Mouse (Mus musculus) Muller cell, postnatal 12 days (primary cell): ENCODE measurements around the gene Plcd1.

Source experiments
- DNase-seq: peaks from one replicate; pipeline ENCODE4 v3.0.0-alpha.2; 2015; ENCODE audit errors: inconsistent ontology term

Plcd1 gene

DNA sequence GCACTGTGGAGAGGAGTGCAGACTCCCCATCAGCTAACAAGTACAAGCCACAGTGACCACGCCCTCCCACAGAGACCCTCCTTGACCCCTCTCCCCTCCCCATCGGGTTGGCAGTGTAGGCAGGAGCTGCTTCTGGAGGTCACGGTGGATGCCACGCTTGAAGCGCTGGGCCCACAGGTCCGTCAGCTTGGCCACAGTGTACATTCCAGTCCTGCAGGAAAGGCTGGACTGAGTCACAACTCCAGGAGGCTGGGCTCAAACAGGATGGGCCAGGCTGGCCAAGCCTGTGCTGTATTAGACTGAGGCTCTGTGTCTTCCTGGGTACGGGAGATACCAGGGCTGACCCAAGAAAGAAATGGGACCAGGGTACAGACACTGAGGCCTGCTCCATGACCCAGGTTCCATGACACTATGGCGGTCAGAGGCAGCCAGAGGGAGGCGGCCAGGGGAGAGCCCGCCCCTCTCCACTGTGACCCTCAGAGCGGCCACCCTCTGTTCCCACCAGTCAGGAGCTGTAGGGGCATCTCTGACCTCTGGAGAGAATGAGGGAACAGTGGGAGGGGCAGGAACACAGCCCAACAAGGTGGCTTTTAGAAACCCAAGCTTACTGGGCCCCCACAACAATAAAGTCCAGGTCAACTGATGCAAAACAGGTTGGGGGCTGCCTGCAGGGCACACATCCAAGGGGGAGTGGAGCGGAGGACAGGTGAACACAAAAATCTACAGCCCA is 1.6 kb downstream of the Plcd1 start:
- peak; percentile 69 for DNase-seq

DNA sequence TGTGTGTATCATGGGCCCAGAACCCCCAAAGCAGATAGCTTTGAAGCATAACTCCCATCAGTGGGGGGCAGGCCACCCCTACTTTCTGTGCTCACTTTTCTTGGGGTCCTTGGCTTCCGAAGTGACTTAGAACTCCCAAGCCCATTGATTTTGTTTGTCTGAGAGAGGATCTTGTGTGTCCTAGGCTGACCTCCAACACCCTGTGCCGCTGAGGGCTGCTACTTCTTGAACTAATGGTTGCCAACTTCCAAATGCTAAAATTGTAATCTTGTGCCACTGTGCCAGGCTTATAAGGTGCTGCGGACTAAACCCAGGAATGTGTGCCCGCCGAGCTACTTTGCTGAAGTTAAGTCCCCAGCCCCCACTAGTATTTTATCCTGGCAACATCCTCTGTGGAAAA is 2.8 kb downstream of the Plcd1 start:
- DNase-seq: no peak

DNA sequence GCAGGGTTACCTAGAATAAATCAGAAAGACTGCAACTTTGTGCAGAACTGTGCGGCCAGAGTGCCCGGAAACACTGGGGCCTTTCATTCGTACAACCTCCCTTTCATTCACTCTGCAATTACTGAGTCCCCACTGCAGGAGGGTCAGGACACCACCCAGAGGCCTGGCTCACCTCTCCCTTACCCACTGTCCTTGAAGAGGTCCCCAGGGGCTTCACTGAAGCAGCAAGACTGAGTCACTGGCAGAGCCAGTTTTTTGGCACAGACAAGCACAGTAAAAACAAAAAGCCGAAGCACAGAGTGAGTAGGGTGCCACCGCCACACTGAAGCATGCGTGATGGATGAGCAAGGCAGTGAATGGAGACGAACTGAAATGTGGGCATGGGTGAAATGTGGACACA is 3.9 kb downstream of the Plcd1 start:
- DNase-seq: peak; percentile 69

DNA sequence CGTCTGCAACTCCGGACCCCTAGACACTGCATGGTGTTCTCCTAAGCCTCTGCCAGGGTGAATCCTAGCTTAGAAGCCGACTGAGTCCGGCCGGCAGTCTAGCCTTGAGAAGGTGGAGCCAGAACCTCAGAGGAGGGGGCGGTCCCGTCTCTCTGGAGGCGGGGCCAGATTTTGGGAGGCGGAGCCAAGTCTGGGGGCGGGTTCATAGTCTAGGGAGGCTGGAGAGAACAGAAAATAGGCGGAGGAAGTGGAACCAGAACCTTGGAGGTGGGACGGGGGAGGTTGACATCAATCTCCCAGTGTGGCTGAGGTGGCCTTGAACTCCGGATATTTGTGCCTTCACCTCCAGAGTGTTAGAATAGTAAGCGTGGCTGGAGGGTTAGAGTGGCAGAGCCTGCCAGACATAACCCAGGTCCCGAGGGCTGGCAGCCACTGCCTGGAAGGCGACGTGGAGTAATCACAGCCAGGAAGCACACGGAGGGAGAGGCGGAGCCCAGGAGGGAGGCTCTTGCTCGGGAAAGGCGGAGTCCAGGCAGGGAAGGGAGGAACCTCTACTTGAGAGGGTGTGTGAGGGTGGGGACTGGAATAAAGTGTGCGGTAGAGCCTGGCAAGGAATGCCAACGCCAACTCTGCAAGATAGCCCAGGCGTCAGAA is 5.0 kb downstream of the Plcd1 start:
- DNase-seq: peak; percentile 95

DNA sequence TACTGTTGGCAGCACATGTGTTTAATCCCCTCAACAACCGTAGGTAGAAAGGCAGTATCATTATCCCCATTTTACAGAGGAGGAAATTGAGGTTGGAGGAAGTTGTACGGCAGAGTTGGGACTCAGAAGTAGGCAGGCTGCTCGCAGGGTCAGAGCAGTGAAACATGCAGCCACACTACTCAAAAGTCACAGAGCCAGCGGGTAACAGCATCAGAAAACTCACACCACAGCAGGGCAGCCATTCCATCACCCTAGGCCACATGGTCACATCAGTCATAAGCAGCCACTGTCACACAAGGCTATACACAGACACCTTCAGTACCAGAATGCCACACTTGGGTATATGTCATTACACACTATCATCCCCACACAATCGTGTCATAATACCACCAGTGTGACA is 6.0 kb downstream of the Plcd1 start:
- DNase-seq: no peak

DNA sequence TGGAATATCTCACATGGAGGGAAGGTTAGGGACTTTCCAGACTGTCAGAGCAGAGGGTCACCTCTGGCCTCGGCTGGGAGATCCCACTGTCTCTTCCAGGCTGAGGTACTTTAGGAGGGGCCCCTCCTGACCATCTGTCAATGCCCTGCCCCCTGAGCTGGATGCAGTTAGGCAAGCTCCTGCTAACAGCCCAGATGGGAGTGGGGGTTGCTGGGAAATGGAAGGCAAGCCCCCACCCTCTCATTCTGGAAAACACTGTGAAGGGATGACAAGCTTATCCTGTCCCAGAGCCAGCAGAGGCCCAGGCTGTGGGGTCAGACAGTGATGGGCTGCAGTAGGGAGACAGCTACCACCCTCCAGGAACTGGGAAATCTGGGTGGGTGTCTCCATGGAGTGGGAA is 6.9 kb downstream of the Plcd1 start:
- no peak for DNase-seq

DNA sequence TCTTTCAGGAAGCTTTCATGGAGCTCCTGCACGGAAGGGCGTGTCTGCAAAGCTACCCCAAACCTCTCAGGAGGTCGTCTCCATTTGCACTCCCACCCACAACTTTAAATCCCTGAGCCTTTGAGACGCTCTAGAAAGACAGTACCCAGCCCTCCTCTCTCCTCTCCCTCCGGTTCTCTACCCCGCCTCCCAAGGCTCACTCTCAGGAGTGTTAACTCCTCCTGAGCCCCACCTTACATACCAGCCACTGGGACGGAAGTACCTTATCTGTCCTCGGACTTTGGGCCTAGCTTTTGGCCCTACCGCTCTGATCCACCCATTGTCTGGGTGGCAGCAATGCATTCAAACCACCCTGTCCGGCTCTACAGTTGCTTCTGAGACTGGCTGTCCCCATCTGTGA is 9.3 kb downstream of the Plcd1 start:
- DNase-seq: no peak

DNA sequence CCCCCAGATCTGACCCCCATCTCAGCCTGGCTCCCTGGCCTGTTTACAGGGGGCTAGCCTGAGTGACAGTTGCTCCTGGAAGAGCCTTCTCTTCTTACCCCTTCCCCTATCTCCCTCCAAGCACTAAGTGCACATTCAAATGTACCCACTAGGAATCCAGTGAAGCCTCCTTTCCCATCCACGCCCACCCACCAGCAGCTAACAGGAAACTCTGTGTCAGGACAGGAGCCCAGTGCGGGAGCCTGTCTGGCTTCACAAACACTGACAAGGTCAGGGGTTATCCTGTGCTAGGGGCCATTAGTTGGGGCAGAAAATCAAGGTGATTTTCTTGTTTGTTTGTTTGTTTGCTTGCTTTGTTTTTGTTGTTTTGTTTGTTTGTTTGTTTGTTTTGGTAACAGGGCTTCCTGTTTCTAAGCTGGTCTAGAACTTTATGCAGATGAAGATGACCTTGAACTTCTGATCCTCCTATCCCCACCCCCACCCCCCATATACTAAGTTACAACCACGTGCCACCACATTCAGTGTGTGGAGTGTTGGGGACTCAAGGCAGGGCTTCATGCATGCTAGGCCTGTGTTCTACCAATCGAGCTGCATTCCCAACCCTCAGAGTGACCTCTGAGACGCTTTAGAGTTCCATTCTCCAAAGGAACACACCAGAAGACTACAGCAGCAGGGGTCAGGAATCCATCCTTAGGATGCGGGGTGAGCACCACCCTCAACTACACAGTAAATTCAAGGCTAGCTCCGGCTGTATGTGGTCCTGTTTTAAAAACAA is 10.5 kb downstream of the Plcd1 start:
- DNase-seq: no peak

DNA sequence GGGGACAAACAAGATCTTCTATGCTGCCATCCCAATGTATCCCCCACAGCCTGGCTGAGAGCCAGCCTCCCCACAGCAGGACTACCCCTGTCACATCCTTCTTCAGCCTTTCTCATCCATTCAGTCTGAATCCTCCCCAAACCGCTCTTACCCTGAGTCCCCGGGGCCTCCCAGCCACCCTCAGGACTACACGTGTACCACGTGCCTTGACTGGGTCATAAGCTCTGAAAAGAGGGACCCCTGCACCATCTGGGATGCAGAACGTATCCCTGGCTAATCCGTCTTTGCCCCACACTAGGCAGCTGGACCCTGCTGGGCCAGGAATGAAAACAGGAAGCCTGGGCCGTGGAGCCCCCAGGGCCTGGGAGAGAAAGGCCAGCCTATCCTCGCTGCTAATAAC is 11.3 kb downstream of the Plcd1 start:
- DNase-seq: no peak

DNA sequence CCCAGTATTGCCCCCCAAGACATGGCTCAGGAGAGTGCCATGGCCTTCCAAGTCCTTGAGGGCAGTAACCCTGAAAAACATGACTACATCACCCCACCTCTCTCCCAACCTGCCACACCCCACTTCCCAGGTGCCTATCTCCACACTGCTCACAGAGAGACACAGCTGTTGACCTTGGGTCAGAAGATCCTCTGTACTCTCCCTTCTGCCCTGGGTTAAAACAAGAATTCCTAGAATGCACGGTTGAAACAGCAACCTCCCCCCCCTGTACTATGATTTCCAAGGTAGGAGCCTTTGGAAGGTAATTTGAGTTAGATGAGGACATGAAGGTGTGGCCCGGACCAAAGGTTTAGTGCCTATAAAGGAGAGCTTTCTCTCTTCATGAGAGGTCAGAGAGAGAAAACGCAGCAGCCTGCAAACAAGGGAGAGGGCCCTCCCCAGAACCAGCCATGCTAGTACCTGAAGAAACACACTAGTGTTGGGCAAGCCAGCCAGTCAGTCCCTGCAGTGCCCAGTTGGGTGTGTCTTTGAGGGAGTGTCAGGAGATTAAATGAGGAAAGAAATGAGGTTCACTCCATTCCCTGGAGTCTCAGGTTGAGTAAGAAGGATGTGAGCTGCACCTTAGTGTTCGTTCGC is 13.1 kb downstream of the Plcd1 start:
- DNase-seq: no peak

DNA sequence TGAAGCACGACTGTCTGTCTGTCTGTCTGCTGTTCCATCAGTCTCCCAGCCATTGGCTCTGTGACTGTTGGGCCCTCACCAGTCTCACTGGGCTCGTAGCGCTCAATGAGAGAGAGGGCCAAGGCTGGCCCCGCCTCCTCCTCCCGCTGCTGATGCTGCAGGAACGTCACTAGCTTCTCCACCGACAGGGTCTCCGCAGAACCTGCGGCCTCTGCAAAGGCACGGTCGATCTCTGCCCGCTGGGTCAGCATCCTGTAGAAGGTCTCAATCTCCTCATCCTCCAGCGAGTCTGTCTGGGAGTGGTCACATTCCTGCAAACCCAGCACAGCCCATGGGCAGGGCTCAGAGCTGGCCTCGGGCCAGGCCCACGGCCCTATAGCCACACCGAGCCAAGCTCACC is 17.6 kb downstream of the Plcd1 start:
- DNase-seq: no peak

DNA sequence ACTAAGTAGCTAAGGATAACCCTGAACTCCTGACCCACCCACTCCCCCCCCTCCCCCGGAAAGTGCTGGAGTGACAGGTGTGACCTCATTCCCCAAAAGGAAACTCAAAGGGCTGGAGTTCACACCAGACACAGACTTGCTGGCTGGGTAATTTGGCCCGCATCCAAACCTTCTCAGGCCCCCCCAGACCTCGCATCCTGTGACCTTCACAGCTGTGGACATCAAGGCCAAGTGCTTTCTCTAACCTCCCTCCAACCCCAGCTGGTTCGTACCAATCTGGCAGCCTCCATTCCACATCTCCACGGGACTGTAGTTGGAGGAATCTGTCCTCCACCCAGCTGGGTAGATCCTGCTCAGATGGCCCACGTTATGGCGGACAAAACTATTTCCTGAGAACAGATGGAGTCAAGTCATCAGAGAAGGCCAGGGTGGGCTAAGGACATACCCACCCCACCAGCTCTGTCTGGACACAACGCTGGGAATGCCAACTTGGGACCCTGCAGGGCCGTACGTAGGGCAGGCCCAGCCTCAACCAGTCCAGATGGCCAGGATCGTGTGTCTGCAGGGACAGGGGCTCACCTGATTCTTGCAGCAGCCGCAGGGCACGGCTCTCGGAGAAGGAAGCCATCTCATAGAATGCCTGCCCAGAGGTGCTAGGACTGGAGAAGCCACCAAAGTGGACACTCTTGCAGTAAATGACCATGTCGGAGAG is 20.0 kb downstream of the Plcd1 start:
- DNase-seq: no peak

DNA sequence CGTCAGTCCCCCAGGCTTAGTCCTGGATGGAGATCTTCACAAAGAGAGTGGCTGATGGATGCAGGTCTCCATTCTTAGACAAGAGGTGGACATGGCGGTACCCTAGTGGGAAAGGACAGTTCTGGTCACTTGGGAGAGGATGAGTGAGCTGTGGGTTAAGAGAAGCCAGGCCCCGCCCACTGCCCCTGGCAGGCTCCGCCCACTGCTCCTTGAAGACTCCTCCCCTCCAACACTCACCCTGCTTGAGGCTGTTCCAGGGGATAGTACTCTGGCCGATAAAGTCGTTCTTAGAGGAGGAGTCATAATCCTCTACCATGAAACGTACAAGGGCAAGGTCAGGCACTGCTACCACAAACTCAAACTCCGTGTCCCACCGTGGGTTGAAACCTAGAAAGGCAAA is 21.5 kb downstream of the Plcd1 start:
- no peak for DNase-seq

DNA sequence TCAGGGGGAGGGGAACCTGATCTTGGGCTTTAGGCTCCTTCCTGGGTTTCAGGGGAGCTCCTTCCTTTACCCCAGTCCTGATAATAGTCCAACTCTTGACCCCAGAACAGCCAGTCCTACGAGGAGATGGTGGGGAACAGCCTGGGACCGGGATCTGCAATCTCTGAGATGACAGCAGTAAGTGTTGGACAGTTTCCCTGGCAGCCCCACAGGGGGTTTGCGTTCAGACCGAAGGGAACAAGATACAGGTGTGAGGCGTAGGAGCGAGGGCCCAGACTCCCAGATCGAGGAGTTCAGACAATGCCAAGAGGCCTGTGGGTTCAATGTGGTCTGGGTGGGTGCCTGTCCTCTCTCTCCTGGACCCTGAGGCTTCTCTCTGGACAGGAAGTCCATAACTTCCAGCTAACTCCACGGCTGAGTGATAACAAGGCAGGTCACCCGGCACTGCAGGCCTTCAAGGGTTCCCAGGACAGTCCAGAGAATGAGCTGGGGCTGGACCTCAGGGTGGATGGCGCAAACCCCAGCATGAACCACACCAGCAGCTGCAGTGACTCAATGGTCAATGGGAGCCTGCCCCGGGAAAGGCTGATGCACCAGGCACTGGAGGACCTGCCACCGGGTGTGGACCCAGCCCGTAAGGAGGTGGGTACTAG is 23.0 kb downstream of the Plcd1 start:
- DNase-seq: no peak

DNA sequence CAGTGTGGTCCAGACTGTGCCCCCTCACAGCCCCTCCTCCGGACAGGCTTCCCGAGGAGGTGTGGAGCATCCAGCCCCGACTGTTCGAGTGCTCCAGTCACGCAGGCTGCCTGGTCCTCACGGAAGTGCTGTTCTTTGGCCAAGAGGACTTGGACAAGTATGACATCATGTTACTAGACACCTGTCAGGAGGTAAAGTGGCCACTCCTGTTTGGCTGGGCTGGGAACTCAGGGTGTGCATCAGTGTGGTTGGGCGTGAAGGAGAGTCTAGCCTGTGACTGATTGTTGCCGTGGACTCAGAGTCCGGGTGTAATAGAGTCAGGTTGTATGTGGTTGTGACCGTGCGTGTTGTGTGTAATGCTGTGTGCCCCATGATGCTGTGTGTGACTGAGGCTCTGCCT is 25.0 kb downstream of the Plcd1 start:
- DNase-seq: no peak

DNA sequence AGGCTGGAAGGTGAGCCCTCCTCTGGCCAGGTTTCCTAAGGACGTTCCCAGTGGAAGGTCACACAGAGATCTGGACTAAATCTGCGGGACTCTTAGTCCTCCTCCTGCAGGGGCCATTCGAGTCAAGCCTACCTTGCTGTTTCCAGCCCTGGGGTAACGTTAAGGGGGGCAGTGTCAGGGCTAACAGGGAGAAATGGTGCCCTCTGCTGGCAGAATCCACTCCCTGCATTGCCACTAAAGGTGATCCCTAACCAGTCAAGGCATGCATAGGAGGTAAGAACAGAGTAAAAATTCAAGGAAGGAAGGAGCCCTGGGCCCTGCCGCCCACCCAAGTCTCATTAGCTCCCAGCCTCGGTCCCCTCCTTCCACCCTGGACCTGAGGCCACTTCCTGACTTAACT is 25.7 kb downstream of the Plcd1 start:
- peak; percentile 59 for DNase-seq

DNA sequence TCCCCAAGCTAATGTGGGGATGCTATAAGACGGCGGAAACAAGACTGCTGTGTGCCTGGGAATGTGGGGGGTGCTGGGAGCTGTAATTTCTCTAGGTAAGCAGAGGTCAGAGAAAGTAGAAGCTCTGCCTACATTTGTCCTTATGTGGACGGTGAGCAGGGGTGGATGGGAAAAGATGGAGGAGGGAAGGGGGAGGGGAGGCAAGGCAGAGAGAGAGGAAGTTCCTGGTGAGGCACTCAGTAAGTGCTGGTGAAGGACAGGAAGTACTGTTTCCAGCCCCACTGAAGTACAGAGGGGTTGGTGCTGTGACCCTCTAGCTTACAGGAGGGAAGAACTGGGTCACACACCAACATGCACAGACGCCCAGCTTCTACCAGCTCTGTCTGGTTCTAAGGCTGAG is 29.0 kb downstream of the Plcd1 start:
- DNase-seq: no peak

DNA sequence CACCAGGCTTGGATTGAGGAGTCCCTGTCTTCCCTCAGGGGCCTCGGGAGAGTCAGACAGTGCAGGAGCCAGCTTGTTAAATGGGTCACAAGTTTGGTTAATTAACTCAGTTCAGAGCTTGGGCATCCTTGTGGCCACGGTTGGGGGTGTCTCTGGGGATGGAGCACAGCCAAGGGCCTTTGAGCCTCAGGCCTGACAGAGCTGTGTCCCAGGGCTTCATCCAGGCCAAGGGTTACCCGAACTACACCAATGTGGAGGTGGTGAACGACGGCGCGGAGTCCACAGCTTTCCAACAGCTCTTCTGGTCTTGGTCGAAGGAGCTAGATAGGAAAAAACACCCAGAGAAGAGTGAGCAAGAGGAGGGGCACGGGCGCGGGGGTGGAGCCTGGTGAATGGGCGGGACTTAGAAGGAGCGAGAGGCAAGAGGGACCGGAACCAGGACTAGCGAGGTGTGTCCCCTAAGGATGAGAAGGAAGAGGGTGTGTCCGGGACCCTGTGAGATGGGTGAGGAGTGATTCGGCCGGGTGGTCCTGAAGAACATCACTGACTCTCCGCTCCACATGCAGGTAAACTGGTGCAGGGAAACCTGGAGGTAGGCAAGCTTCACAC is 30.2 kb downstream of the Plcd1 start:
- peak; percentile 92 for DNase-seq

DNA sequence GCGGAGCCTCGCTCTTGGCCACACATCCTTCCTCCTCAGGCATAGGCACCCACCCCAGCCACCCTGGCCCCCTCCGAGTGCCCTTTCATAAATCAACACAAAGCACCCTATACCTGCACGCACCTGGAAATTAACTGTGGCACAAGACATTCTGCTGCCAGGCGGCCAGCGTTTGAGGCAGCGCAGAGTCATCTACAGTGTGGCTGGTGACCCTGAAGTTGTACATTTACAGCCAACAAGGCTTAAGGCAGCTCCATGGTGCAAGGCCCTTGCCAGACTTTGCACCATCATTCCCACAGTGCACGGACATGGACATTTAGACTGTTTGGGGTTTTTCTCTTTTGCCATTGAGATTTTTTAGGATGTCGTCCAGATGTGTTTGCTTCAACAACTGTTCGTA is 32.6 kb downstream of the Plcd1 start:
- no peak for DNase-seq

DNA sequence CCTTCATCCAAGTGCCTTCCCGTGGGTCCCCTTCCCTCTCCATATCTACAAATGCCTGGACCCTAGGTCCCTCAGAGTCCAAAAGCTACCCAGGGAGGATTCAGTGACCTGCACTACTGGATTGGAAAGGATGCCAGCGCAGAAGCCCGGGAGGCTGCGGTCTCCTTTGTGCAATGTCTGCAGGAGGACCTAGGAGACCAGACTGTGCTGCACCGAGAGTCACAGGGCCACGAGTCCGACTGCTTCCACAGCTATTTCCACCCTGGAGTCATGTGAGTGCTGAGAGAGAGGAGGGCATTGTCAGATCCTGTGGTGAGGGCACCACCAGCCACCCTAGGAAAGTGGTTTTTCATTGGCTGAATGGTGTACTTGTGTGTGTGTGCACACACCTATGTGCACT is 35.1 kb downstream of the Plcd1 start:
- no peak for DNase-seq

DNA sequence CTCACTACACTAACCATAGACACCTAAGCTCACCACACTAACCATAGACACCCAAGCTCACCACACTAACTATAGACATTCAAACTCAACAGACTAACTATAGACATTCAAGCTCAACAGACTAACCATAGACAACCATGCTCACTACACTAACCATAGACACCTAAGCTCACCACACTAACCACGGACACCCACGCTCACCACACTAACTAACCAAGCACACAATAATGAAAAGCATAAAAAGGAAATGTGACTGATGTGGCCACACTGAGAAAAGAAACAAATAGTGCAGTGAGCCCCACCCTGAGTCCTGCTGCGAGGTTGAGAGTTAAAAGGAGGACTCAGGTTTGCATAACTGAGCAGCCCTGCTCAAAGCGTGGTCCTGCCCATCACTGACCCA is 38.0 kb downstream of the Plcd1 start:
- DNase-seq: no peak
